Mouse (Mus musculus) T-cell, adult 2 months (primary cell): ENCODE measurements around the gene Phf19.

Source experiments
- DNase-seq: peaks from one replicate; pipeline ENCODE4 v3.0.0; 2022; ENCODE audit warnings: low spot score

The Phf19 gene

DNA sequence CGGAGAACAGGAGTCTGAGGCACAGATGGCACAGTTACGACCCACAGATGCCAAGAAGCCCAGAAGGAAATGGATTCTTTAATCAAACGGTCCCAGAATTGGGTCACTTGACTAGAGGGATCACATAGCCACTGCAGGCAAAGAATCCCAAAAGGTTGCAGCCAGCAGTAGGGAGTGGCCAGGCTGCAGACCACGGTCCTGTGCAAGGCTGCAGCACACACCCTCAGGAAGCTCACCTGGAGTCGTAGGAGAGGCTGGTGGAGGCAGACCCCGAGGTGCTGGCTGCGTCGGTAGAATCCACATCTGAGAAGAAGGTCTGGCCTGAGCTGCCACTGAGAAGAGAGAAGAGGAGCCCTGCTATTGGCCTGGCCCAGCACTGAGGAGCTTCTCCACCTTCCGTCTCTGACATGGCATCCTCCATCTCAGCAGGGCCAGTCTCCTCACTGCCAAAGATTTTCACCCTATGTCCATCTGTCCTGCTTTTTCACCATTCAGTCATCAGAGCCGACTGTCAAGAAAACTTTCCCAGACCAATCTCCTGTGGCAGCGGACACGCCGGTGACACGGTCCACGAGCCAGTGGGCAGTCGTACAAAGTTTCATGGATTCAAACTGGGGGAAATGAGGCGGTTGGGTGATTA lies 16.9 kb downstream of the Phf19 start:
- no peak for DNase-seq

DNA sequence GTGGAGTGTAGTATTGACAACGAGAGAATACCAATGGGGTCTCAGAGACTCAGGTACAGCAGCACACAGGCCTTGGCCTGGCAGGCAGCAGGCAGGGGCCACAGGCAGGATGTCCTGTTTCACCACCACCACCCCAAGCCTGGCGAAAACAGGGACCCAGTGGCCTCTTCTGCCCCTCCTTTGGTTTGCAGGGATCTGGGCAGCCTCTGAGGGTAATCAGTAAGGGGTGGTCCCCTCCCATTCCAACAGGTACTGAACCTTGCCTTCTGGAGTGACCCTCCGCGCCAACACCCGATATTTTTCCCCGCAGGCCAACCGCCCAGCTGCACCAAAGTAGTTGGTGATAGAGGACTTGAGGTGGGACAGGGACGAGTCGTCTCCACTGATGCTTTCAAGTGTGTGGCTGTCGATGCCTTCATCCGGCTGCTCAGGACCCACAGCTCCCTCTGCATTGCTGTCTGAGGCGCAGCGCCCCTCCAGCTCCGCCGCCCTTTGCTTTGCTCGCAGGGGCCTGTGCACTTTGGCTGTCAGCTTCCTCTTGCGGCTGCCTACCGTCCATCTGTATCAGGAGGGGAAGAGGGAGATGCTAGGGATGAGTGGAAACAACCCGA lies 18.2 kb downstream of the Phf19 start:
- DNase-seq = no peak

GRCm38 (mm10) chr2:34893950-34894349 lies 19.9 kb downstream of the Phf19 start:
- no peak for DNase-seq

DNA sequence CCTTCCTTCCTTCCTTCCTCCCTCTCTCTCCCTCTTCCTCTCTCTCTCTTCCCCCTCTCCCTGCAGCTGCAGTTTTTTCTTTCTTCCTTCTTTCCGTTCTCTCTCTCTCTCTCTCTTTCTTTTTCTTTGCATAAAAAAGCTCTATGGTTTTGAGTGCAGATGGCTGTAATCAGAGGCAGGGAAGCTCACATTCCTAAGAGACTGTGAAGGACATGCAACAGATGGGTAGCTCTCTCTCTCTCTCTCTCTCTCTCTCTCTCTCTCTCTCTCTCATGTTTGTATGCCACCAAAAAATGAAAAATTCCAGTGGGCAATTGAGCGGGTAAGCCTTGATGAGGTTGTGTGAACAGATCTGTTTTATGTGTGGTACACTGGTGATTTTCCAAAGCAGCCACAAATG lies 29.6 kb downstream of the Phf19 start:
- DNase-seq = no peak

DNA sequence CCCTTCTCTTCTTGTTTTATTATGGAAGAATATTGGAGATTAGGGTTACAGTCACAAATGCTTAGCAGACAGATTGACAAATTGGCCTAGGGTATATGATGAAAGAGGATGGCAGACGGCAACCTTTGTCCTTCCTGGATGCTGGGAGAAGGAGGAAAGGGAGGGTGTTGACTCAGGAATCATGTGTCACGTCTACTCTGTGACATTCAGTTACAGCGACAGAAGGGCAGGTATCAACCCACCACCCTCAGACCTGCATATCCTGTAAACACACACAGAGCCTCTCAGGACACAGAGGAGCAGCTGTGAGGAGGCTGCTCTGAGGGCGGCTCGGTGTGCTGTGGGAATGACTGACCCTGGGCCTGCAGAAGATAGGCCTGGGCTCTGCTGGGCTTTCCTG lies 30.6 kb downstream of the Phf19 start:
- DNase-seq = no peak

DNA sequence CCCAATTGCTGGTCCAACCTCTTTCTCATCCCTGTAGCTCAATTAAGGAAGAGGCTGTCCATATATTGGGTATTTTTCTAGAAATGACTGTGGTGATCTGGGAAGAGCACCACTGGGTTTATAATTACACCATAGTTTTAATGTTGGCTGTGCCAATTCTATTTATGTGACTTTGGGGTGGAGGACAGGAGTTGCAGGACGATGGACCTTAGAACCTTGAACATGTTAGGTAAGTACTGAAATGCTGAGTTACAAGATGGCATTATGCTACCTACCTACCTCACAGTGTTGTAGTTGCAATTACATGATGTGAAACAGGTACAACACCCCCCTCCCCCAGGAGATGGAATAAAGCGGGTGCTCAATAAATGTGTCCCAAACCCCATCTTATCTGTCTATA lies 31.1 kb downstream of the Phf19 start:
- DNase-seq = no peak

- no peak for DNase-seq
Observed at GRCm38 (mm10) chr2:34880054-34880453, 33.8 kb downstream of the Phf19 start.

GRCm38 (mm10) chr2:34874816-34875345 lies 38.9 kb downstream of the Phf19 start, which contains the start of gene Psmd5:
Psmd5 (minus strand) TSS chr2:34874968.
- no peak for DNase-seq

GRCm38 (mm10) chr2:34874271-34874670 lies 39.6 kb downstream of the Phf19 start, which contains the start of gene Cutal:
Cutal (plus strand) TSS chr2:34874396.
- DNase-seq = no peak

DNA sequence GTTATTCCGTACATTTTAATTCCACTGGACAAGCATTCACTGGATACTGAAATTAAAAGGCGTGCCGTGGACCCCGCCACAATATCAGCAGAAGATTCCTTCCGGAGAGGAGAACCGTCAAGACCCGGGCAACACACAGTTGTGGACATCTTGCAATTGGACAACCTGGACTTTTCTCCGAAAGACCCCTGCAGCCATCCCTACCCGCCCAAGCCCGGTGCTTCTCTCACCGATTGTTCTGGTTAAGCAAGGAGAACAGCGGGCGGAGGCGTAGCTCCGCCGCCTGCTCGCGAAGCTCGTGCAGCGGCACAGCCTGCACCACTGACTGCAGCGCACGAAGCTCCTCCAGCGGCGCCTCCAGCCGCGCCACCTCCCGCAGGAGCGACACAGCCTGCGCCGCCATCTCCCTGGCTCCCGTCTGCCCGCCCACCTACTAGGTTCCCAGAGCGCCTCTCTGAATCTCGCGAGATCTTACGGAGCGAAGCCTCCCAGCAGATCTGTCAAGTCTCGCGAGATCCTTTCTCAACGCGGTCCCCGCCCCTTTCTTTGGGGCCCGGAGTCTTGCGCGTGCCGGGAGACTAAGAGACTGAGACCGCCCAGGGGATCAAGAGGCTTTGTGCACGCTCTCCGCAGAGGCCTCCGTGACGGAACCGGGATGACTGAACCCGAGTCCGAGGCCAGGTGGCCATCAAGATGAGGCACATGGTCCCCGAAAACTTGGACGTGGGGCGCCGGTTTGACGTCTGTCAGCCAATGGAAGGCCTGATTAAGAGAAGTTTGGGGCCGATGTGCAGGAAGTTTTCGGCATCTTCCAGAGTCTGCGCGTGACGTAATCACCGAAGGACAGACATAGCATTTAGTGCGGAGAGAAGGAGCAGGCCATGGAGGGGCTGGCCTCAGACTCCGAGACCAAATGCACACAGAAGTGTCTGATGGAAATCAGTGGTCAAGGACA lies 43.0 kb downstream of the Phf19 start:
- DNase-seq = peak; percentile 95

DNA sequence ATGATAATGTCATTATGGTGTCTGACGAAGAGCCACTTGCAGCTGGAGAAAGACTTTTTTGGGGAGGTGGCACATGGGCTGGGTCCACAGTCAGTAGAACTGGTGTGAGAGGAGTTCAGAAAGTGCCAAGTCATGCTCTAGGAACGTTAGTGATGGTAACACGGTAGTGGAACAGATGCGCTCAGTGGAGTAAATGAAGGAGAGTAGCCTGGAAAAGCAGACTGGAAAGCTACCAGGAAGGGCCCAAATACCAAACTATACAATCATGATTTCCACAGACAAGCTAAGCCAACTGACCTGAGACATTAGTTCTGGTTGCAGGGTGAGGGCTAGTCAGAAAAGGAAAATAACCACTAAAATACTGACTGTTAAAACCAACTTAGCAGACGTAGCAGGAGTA lies 44.1 kb downstream of the Phf19 start:
- DNase-seq = no peak

DNA sequence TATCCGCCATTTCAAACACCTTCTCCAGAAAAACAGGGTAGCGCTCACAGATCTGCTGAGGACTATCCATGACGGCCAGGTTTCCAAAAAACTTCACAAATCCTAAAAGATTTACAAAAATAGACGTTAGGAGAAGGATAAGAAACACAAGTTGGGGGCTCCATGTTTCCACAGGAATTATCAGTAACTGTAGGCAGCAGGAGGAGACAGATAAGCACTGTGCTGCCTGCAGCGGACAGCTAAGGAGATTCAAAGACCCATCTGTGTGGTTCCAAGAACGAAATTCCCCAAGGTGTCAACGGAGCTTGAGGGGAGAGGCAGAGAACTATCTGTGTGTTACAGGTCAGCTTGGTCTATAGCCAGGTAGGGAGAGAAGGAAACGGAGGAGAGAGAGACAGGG lies 56.1 kb downstream of the Phf19 start:
- no peak for DNase-seq

- no peak for DNase-seq
Observed at GRCm38 (mm10) chr2:34855265-34855664, 58.6 kb downstream of the Phf19 start.

- no peak for DNase-seq
Observed at GRCm38 (mm10) chr2:34847702-34848101, 66.1 kb downstream of the Phf19 start.
